Comparison of ENCODE assay signal across 8 mouse cellular contexts in the genomic region with DNA sequence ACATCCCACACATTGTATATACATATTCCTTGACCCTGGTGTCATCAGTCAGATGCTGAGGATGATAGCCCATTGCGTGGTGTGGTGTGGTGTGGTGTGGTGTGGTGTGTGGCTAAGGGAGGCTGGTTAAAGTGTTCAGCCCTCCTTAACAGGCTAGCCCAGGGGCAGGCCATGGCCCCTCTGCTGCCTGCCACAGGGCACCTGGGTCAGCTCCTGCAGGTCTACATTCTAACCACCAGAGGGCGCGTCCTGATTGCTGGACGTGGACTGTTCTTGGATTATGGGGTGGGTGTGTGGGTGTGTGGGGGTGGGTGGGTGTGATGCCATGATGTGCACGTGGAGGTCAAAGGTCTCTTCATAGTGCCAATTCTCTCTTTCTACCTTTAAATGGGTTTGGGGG. TPM values are rescaled to one million over a fixed set of nuclear protein-coding genes. Genes with fewer than 3 reads are reported as not detected.
A peak's percentile ranks its signal among the peaks of the same experiment; 100 is the strongest.
DNase-seq lines count a peak whose midpoint lies in the region; ATAC-seq lines count a peak whose summit lies in the region.

No protein-coding gene starts in this region.

- H3K4me1 ChIP-seq in embryonic facial prominence, embryonic 10.5 days, result peaks cover 9% of the 10 kb centered on the region
- H3K4me1 ChIP-seq in kidney, embryonic 16.5 days (ENCODE audit: insufficient read depth, low read length), result no peaks in the 10 kb centered on the region

- H3K4me3 ChIP-seq in embryonic facial prominence, embryonic 10.5 days, result no peak overlapping the region
- no peak overlapping the region for H3K4me3 ChIP-seq in kidney, embryonic 16.5 days (ENCODE audit: low read length)

- H3K27ac ChIP-seq in embryonic facial prominence, embryonic 10.5 days (replicated peaks), result no peak overlapping the region
- H3K27ac ChIP-seq in kidney, embryonic 16.5 days (ENCODE audit: low read length), result no peak overlapping the region

- H3K9me3 ChIP-seq in embryonic facial prominence, embryonic 10.5 days, result no peaks in the 10 kb centered on the region
- H3K9me3 ChIP-seq in kidney, embryonic 16.5 days (ENCODE audit: low read length), result no peaks in the 10 kb centered on the region

- peak; percentile 83 for ATAC-seq in kidney, embryonic 16.5 days (ENCODE audit: low FRiP score, low TSS enrichment)
- ATAC-seq in megakaryocyte-erythroid progenitor cell, adult 5-6 weeks (replicated peaks; ENCODE audit: low FRiP score, low TSS enrichment, poor library complexity, severe bottlenecking), result peak; percentile 81

- peak; percentile 51 to 79 for DNase-seq in adrenal gland, adult (ENCODE audit: inconsistent age in 2 of 2, low spot score in 1 of 2)
- no peak for DNase-seq in adrenal gland, adult 8-10 months
- DNase-seq in ovary, postnatal 36 days (ENCODE audit: low spot score), result peak; percentile 25
- no peak for DNase-seq in ovary, adult 18-20 months (ENCODE audit: low spot score)
- peak; percentile 67 for DNase-seq in embryonic facial prominence, embryonic 10.5 days (ENCODE audit: low spot score)
- DNase-seq in right cerebral cortex, postnatal 36 days (ENCODE audit: low spot score in 2 of 2), result no peak

- WGBS in embryonic facial prominence, embryonic 10.5 days, result 8% methylated on average over 5 of the region's 5 CpGs
- WGBS in kidney, embryonic 16.5 days, result 6% methylated on average over 5 of the region's 5 CpGs

- H3K36me3 ChIP-seq in embryonic facial prominence, embryonic 10.5 days (replicated peaks), result no peaks in the 10 kb centered on the region
- H3K36me3 ChIP-seq in kidney, embryonic 16.5 days (ENCODE audit: insufficient read depth, low read length), result no peaks in the 10 kb centered on the region

- no peaks in the 10 kb centered on the region for H3K27me3 ChIP-seq in embryonic facial prominence, embryonic 10.5 days (replicated peaks; ENCODE audit: low read depth, poor library complexity, severe bottlenecking)
- no peaks in the 10 kb centered on the region for H3K27me3 ChIP-seq in kidney, embryonic 16.5 days (ENCODE audit: insufficient read depth, low read length)

- H3K4me2 ChIP-seq in kidney, embryonic 16.5 days (replicated peaks; ENCODE audit: low read depth, low read length), result no peak overlapping the region

- H3K9ac ChIP-seq in kidney, embryonic 16.5 days (replicated peaks; ENCODE audit: low read length), result no peak overlapping the region

RNA-seq across cellular contexts. Expression of a gene that starts 18.8 kb away (rescaled TPM):
- total RNA-seq in adrenal gland, adult 8-10 months (2022), result 1 to 10 TPM in 2 of 4 experiments, not detected in 2; 1.5 to 2.6 TPM
- not detected in 2 replicates for polyA plus RNA-seq in embryonic facial prominence, embryonic 10.5 days (2016; fragmentation: Nextera tagmentation; extraction: Ambion mirVana)
- polyA plus RNA-seq in kidney, embryonic 16.5 days (2015; fragmentation: Nextera tagmentation; extraction: Ambion mirVana), result 11.2 and 12.2 TPM in 2 replicates
- total RNA-seq in megakaryocyte-erythroid progenitor cell, adult 5-6 weeks (2014; fragmentation: Nextera tagmentation), result not detected in 2 replicates
- not detected in 2 replicates for total RNA-seq in megakaryocyte-erythroid progenitor cell, adult 5-6 weeks (2017)

RNA-seq across cellular contexts. Expression of a gene that starts 25.1 kb away (rescaled TPM):
- total RNA-seq in adrenal gland, adult 8-10 months (2022), result 1 to 10 TPM in 1 of 4 experiments, under 1 TPM in 2, not detected in 1; 0.24 to 1.1 (median 0.68) TPM
- polyA plus RNA-seq in embryonic facial prominence, embryonic 10.5 days (2016; fragmentation: Nextera tagmentation; extraction: Ambion mirVana), result 0.06 and 0.19 TPM in 2 replicates
- polyA plus RNA-seq in kidney, embryonic 16.5 days (2015; fragmentation: Nextera tagmentation; extraction: Ambion mirVana), result 0.09 and 0.14 TPM in 2 replicates
- total RNA-seq in megakaryocyte-erythroid progenitor cell, adult 5-6 weeks (2014; fragmentation: Nextera tagmentation), result 0.81 TPM in 1 of 2 replicates, not detected in the other
- not detected in 2 replicates for total RNA-seq in megakaryocyte-erythroid progenitor cell, adult 5-6 weeks (2017)

RNA-seq across cellular contexts. Expression of a gene that starts 37.0 kb away (rescaled TPM):
- total RNA-seq in adrenal gland, adult 8-10 months (2022), result 100 to 1,000 TPM; 197 to 234 (median 210) TPM
- 279 and 285 TPM in 2 replicates for polyA plus RNA-seq in embryonic facial prominence, embryonic 10.5 days (2016; fragmentation: Nextera tagmentation; extraction: Ambion mirVana)
- 206 and 214 TPM in 2 replicates for polyA plus RNA-seq in kidney, embryonic 16.5 days (2015; fragmentation: Nextera tagmentation; extraction: Ambion mirVana)
- 233 and 311 TPM in 2 replicates for total RNA-seq in megakaryocyte-erythroid progenitor cell, adult 5-6 weeks (2014; fragmentation: Nextera tagmentation)
- 286 and 303 TPM in 2 replicates for total RNA-seq in megakaryocyte-erythroid progenitor cell, adult 5-6 weeks (2017)

RNA-seq across cellular contexts. Expression of a gene that starts 48.8 kb away (rescaled TPM):
- total RNA-seq in adrenal gland, adult 8-10 months (2022), result 10 to 100 TPM; 64.9 to 75.0 (median 73.1) TPM
- 50.5 and 51.9 TPM in 2 replicates for polyA plus RNA-seq in embryonic facial prominence, embryonic 10.5 days (2016; fragmentation: Nextera tagmentation; extraction: Ambion mirVana)
- 55.3 and 55.5 TPM in 2 replicates for polyA plus RNA-seq in kidney, embryonic 16.5 days (2015; fragmentation: Nextera tagmentation; extraction: Ambion mirVana)
- total RNA-seq in megakaryocyte-erythroid progenitor cell, adult 5-6 weeks (2014; fragmentation: Nextera tagmentation), result 30.3 and 37.7 TPM in 2 replicates
- 19.4 and 32.9 TPM in 2 replicates for total RNA-seq in megakaryocyte-erythroid progenitor cell, adult 5-6 weeks (2017)

Comparison
In these comparisons a context has a peak if more than half of its experiments do, and no peak if none do; other contexts are left out.
1. DNase-seq: peak in adrenal gland, adult (2 of 2), ovary, postnatal 36 days (single experiment) and embryonic facial prominence, embryonic 10.5 days (single experiment); none in adrenal gland, adult 8-10 months (single experiment), ovary, adult 18-20 months (single experiment) and right cerebral cortex, postnatal 36 days (0 of 2).